Mouse (Mus musculus) gastrocnemius, postnatal 4 days (tissue): Measurements from ENCODE around the gene Tmem199. TPM values are rescaled to one million over a fixed set of nuclear protein-coding genes. Genes with fewer than 3 reads are reported as not detected.
"Not testable (repeated sequence)": the region's sequence is repeated elsewhere in the genome, so short reads cannot be mapped to it uniquely, and the experiment has no call there.

Experiments used
- DNase-seq, 2 experiments: peaks; one replicate each; pipeline ENCODE4 v3.0.0; 2021 to 2022; ENCODE audit warnings: low spot score in 2 of 2, mixed read lengths in 2 of 2
- long read RNA-seq, 2 experiments: library from polyadenylated mRNA; stranded (forward); transcript quantifications; one replicate each; pipeline ENCODE4 v2.0.0; 2021
- total RNA-seq, 2 experiments: library from RNA; stranded (reverse); gene quantifications; 2 replicates each; pipeline ENCODE4 v1.2.3; 2021

Gene Tmem199
- total RNA-seq, result 10 to 100 TPM; 12.6 to 14.7 TPM
- long read RNA-seq, experiment 1, transcript Tmem199-201 (6 exons, 1,347 nt), result major isoform, 22 of 25 reads
- long read RNA-seq, experiment 1, partial matches to known transcripts, result 0 of 25 reads
- long read RNA-seq, experiment 1, other reads (novel, unspliced or antisense), result 3 of 25 reads
- long read RNA-seq, experiment 2, transcript Tmem199-201 (6 exons, 1,347 nt), result major isoform, 9 of 12 reads
- long read RNA-seq, experiment 2, partial matches to known transcripts, result 0 of 12 reads
- long read RNA-seq, experiment 2, other reads (novel, unspliced or antisense), result 2 of 12 reads

- DNase-seq, result peak; percentile 82 to 90
Measured at GRCm38 (mm10) chr11:78512025-78512957, at the start of gene Tmem199, which contains the start of gene Poldip2. Gene Tmem199 (minus strand): TSS chr11:78512172. Gene Poldip2 (plus strand): TSS chr11:78512193.

- DNase-seq, result peak in 1 of 2 experiments; percentile 54
Measured at GRCm38 (mm10) chr11:78560447-78560846, 48.5 kb upstream of the Tmem199 start.

- no peak for DNase-seq
Measured at GRCm38 (mm10) chr11:78557241-78557640, 45.3 kb upstream of the Tmem199 start.

- no peak for DNase-seq
Measured at GRCm38 (mm10) chr11:78556070-78556469, 44.1 kb upstream of the Tmem199 start.

- DNase-seq, result no peak
Measured at GRCm38 (mm10) chr11:78555623-78556022, 43.7 kb upstream of the Tmem199 start.

- no peak for DNase-seq
Measured at GRCm38 (mm10) chr11:78551059-78551398, 39.1 kb upstream of the Tmem199 start.

GRCm38 (mm10) chr11:78550168-78551058 is 38.4 kb upstream of the Tmem199 start, which contains the start of gene Tmem97:
Gene Tmem97 (minus strand): TSS chr11:78550777.
- DNase-seq, result peak; percentile 82 to 94

GRCm38 (mm10) chr11:78549491-78549987 is 37.6 kb upstream of the Tmem199 start:
- DNase-seq, result no peak

GRCm38 (mm10) chr11:78547718-78548460 is 35.9 kb upstream of the Tmem199 start:
- DNase-seq, result no peak

- no peak for DNase-seq
Measured at GRCm38 (mm10) chr11:78545181-78545580, 33.2 kb upstream of the Tmem199 start.

GRCm38 (mm10) chr11:78544449-78545111 is 32.6 kb upstream of the Tmem199 start:
- DNase-seq, result no peak

- no peak for DNase-seq
Measured at GRCm38 (mm10) chr11:78540358-78540757, 28.4 kb upstream of the Tmem199 start.

- no peak for DNase-seq
Measured at GRCm38 (mm10) chr11:78536690-78537084, 24.7 kb upstream of the Tmem199 start.

- DNase-seq, result peak; percentile 85 to 96
Measured at GRCm38 (mm10) chr11:78536080-78536689, 24.2 kb upstream of the Tmem199 start, which contains the start of the genes Tnfaip1 and Ift20. Gene Tnfaip1 (minus strand): TSS chr11:78536332. Gene Ift20 (plus strand): TSS chr11:78536361.

GRCm38 (mm10) chr11:78535376-78536079 is 23.6 kb upstream of the Tmem199 start:
- no peak for DNase-seq

GRCm38 (mm10) chr11:78534516-78534915 is 22.5 kb upstream of the Tmem199 start:
- DNase-seq, result no peak

- not testable (repeated sequence) for DNase-seq
Measured at GRCm38 (mm10) chr11:78531515-78531914, 19.5 kb upstream of the Tmem199 start.

- peak in 1 of 2 experiments; percentile 31 for DNase-seq
Measured at GRCm38 (mm10) chr11:78531046-78531445, 19.1 kb upstream of the Tmem199 start.
